Mouse (Mus musculus) heart, postnatal 0 days (tissue): Measurements from ENCODE around the gene Smad3. TPM values are rescaled to one million over a fixed set of nuclear protein-coding genes. Genes with fewer than 3 reads are reported as not detected.

Experiments used
- ATAC-seq: fragments of 200-750 bp; cut with Nextera tagmentation; 2 replicates; pipeline ENCODE4 v1.8.0; 2017; ENCODE audit warnings: low read depth, moderate number of reproducible peaks, moderate library complexity; ENCODE audit not compliant: insufficient read depth
- DNase-seq: peaks from one replicate; pipeline ENCODE4 v3.0.0-alpha.2; 2016; ENCODE audit warnings: low spot score
- H3K27ac ChIP-seq: fragments of 300-500 bp; sonication (generic); 2 replicates; pipeline ENCODE4 v1.5.1; 2014; ENCODE audit warnings: low read depth, mild to moderate bottlenecking
- H3K27me3 ChIP-seq: fragments of 300-500 bp; sonication (generic); 2 replicates; pipeline ENCODE4 v1.6.1; 2014; ENCODE audit warnings: low read length, mixed read lengths; ENCODE audit not compliant: control insufficient read depth, insufficient read depth
- H3K36me3 ChIP-seq: fragments of 300-500 bp; sonication (generic); replicated peaks from 2 replicates; pipeline ENCODE4 v1.6.1; 2014; ENCODE audit warnings: low read length, mixed read lengths; ENCODE audit not compliant: control insufficient read depth, insufficient read depth
- H3K4me1 ChIP-seq: fragments of 300-500 bp; sonication (generic); 2 replicates; pipeline ENCODE4 v1.6.1; 2014; ENCODE audit warnings: antibody characterized with exemption; ENCODE audit not compliant: control insufficient read depth, insufficient read depth
- H3K4me2 ChIP-seq: fragments of 300-500 bp; sonication (generic); 2 replicates; pipeline ENCODE4 v1.6.1; 2014; ENCODE audit warnings: low read depth, mild to moderate bottlenecking, low read length, moderate library complexity
- H3K4me3 ChIP-seq: fragments of 300-500 bp; sonication (generic); 2 replicates; pipeline ENCODE4 v1.5.1; 2014; ENCODE audit warnings: low read depth, low read length
- H3K9ac ChIP-seq: fragments of 300-500 bp; sonication (generic); replicated peaks from 2 replicates; pipeline ENCODE4 v1.6.1; 2014; ENCODE audit warnings: low read depth, low read length, mixed read lengths
- H3K9me3 ChIP-seq: fragments of 300-500 bp; sonication (generic); replicated peaks from 2 replicates; pipeline ENCODE4 v1.6.1; 2016; ENCODE audit warnings: low read length; ENCODE audit not compliant: control insufficient read depth
- CTCF ChIP-seq: IDR thresholded peaks from 2 replicates; pipeline ENCODE4 v1.5.1; 2016; ENCODE audit warnings: antibody characterized with exemption, control low read depth, low read depth
- EP300 ChIP-seq: IDR thresholded peaks from 2 replicates; pipeline ENCODE4 v1.6.1; 2016; ENCODE audit warnings: antibody characterized with exemption, low read depth
- WGBS: fragments of 180-500 bp; shearing (Covaris S2); extraction: QIAGEN DNeasy Blood & Tissue Kit; methylation state at CpG from one replicate; pipeline ENCODE4 v1.1.7; 2014; 5-methylcytosine and 5-hydroxymethylcytosine counted together
- polyA plus RNA-seq: library from polyadenylated mRNA; unstranded; fragments of >200 nt; fragmentation: Nextera tagmentation; extraction: Ambion mirVana; gene quantifications from 2 replicates; pipeline ENCODE4 v1.2.1, GENCODE M21; 2015
- total RNA-seq: library from RNA; depleted of rRNA; stranded (reverse); fragments of >200 nt; gene quantifications from 2 replicates; pipeline ENCODE4 v1.2.3, GENCODE M21; 2014; ENCODE audit warnings: low replicate concordance

Gene Smad3
- total and polyA plus RNA-seq, 2 experiments from 2014 or later = 6.0 to 30.2 TPM

DNA sequence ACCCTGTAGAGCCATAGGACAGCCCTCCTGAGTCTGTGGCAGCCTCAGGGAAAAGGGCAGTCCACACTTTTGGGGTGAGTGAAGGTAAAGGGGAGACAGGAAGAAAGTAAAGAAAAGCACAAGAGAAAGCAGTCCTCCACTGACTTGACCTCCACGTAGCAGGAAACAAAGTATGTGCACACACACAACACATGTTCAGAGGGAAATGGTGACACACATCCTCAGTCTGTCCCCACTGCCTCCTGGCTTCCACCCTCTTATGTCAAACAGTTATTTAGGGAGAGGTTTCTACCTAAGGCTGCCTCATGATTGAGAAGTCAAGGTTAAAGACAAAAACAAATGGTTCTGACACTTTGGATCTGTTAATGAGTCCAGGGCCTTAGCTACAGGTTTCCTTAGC, 67.3 kb downstream of the Smad3 start:
- WGBS = 72% methylated on average over 1 of the region's 1 CpGs
- Histone ChIP-seq H3K9me3 (no peaks in the 10 kb centered on the region), H3K27me3 (no peaks in the 10 kb centered on the region), H3K4me1 (peaks cover 13% of the 10 kb centered on the region), H3K4me3 (no peak overlapping the region), H3K27ac (no peak overlapping the region), H3K36me3 (no peaks in the 10 kb centered on the region; the same call in 1 of the 2 replicates), H3K4me2 (no peak overlapping the region), H3K9ac (no peak overlapping the region)
- DNase-seq (no peak), ATAC-seq (no peak)
- TF ChIP-seq EP300 (no peak), CTCF (no peak)

DNA sequence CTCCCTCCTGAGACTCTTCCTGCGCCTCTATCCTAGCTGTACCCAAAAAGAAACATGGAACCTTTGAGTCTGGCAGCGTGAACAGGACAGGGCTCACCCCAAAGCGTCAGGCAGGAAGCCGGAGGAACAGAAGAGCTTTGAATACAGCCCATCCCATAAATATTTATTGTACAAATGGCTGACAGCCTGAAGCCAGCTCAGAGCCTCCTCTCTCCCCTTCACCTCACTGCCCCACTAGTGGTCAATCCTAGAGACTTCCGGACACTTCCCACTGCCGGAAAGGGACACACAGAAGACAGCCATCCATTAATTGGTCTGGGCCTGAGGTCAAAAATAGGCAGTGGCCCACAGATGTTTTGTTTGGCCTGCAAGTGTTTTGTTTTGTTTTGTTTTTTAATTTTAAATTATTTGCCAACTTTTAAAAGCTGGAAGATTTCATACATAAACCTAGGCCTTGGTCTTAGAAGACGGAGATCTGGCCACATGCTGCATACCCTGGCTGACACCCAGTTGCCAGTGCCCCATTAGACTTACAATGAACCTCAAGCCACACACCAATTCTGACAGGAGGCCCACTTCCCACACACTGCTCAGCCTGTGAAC, 70.3 kb downstream of the Smad3 start:
- no peak for TF ChIP-seq CTCF
- no peak for TF ChIP-seq EP300
- Histone ChIP-seq H3K9ac (no peak overlapping the region), H3K27me3 (no peaks in the 10 kb centered on the region), H3K27ac (no peak overlapping the region), H3K4me2 (no peak overlapping the region), H3K4me3 (no peak overlapping the region), H3K36me3 (no peaks in the 10 kb centered on the region; the same call in 1 of the 2 replicates), H3K9me3 (no peaks in the 10 kb centered on the region), H3K4me1 (peaks cover 15% of the 10 kb centered on the region)
- WGBS = 78% methylated on average over 7 of the region's 7 CpGs
- ATAC-seq (no peak), DNase-seq (no peak)

DNA sequence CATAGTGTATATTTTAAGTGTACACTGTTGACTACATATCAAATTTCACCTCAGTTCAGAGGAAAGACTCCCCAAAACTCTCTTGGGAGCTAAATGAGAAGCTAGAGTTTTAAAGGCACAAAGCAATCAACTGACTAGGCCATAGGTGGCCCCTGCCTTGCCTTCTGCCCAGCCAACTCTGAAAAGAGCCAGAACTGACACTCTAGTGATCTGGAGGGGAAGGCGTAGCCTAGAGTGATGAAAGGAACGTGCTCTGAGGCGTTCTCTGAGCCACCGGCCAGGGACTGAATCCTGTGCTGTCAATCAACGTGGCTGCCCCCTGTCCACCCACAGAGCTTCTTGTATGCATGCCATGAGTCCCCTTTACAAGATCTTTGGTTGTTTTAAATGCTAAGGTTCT, 72.4 kb downstream of the Smad3 start:
- Histone ChIP-seq H3K9me3 (no peaks in the 10 kb centered on the region), H3K4me3 (no peak overlapping the region), H3K27me3 (no peaks in the 10 kb centered on the region), H3K36me3 (no peaks in the 10 kb centered on the region; the same call in 1 of the 2 replicates), H3K9ac (no peak overlapping the region), H3K27ac (no peak overlapping the region), H3K4me2 (no peak overlapping the region), H3K4me1 (peaks cover 9% of the 10 kb centered on the region)
- peak; percentile 63 for ATAC-seq
- DNase-seq = peak; percentile 16
- 33% methylated on average over 5 of the region's 5 CpGs for WGBS
- TF ChIP-seq EP300 (no peak), CTCF (no peak)

DNA sequence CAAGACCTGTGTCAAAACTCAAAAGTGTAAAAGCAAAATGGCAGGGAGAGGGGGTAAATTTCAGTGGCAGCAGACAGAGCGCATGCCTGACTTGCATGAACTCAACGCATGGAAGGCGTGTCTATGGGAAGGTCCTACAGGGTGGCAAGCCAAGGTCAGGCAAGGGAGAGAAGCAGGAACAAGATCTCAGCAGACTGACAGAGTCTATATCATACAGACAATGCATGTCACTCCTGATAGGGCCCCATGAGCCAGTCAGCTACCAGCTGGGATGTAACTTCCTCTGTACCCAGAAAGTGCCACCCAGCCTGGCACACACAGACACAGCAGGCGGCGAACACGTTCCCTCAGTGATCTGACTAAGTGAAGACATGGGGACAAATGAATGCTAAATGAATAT, 73.5 kb downstream of the Smad3 start:
- Histone ChIP-seq H3K27me3 (no peaks in the 10 kb centered on the region), H3K4me3 (no peak overlapping the region), H3K9ac (no peak overlapping the region), H3K27ac (no peak overlapping the region), H3K9me3 (no peaks in the 10 kb centered on the region), H3K4me1 (peaks cover 9% of the 10 kb centered on the region), H3K4me2 (no peak overlapping the region), H3K36me3 (no peaks in the 10 kb centered on the region; the same call in 1 of the 2 replicates)
- ATAC-seq (no peak), DNase-seq (no peak)
- TF ChIP-seq CTCF (no peak), EP300 (no peak)
- 79% methylated on average over 6 of the region's 6 CpGs for WGBS

DNA sequence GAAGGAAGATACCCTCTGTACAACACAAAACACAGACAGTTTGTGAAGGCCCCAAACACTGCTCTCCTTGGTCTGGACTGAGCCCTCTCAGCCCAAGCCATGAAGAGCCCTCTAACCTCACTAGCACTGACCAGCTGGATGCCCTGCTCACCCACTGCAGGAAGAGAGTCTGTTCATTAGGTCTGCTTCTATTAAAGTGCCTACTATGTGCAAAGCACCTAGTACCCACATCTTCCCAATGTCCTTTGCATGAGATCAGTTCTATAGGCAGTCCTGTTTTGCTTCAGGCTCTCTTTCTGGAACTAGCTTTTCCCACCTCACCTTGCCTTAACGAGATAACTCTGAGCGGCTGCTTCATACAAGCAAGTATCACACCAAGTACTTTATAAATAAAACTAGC, 74.9 kb downstream of the Smad3 start:
- no peak overlapping the region for H3K4me3 ChIP-seq
- no peak for ATAC-seq
- no peak for TF ChIP-seq EP300
- TF ChIP-seq CTCF = no peak

DNA sequence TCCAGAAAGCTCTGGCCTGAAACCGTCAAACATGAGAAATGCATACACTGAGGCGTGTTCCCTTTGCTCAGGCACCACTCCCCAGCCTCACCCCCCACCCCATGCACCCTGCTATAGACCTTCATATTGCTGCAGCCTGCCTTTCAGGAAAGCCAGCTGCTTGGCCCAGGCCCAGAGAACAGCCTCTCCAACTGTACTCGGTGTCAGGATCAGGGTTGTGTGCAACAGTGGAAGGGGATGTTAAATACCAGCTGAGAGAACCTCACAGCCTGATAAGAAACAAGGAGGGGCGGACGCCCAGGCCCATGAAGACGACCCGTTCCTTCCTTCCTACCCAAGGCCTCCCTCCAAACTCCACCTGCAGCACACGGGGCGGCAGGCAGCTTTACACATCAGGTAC, 75.5 kb downstream of the Smad3 start:
- Histone ChIP-seq H3K4me2 (no peak overlapping the region), H3K27ac (no peak overlapping the region), H3K4me3 (no peak overlapping the region), H3K36me3 (no peaks in the 10 kb centered on the region; the same call in 1 of the 2 replicates), H3K9ac (no peak overlapping the region), H3K4me1 (peaks cover 18% of the 10 kb centered on the region), H3K9me3 (no peaks in the 10 kb centered on the region), H3K27me3 (no peaks in the 10 kb centered on the region)
- ATAC-seq (no peak; the same call in 1 of the 2 replicates), DNase-seq (peak; percentile 37)
- WGBS = 40% methylated on average over 9 of the region's 9 CpGs
- no peak for TF ChIP-seq EP300
- TF ChIP-seq CTCF = no peak

More for the DNA sequence above, 74.9 kb downstream of the Smad3 start:
- Histone ChIP-seq H3K4me2 (no peak overlapping the region), H3K36me3 (no peaks in the 10 kb centered on the region; the same call in 1 of the 2 replicates), H3K27ac (no peak overlapping the region), H3K9ac (no peak overlapping the region), H3K9me3 (no peaks in the 10 kb centered on the region), H3K4me1 (peaks cover 15% of the 10 kb centered on the region), H3K27me3 (no peaks in the 10 kb centered on the region)
- 74% methylated on average over 2 of the region's 2 CpGs for WGBS
- no peak for DNase-seq
